Mouse (Mus musculus): ENCODE measurements around the gene Orc2.

The Orc2 gene

GRCm38 (mm10) chr1:58504577-58505254 lies at the start of gene Orc2:
Orc2 (minus strand) TSS chr1:58505109.
- ChIA-PET CTCF (interaction anchor here in 1 of 4 experiments (0.6 to 1.0 kb wide), 3 partner anchors 242 to 1145 kb away, joined by 3 read pairs; no protein-coding TSS in a partner anchor), POLR2A (interaction anchor here (0.5 to 4.8 kb wide), 76 partner anchors 9 to 887 kb away, joined by 3 to 44 read pairs (median 4); partner anchors contain the start of genes Ppil3 (in 4 of the 4), Clk1 (in 3 of the 4), Nif3l1 (in 3 of the 4) and Bzw1 (in 2 of the 4))

GRCm38 (mm10) chr1:58541386-58541785 lies 36.5 kb upstream of the Orc2 start:
- CTCF ChIA-PET, result no interaction called here

GRCm38 (mm10) chr1:58507249-58507648 lies 2.3 kb upstream of the Orc2 start:
- POLR2A ChIA-PET, result interaction anchor here in 1 of 4 experiments (0.6 kb wide), 1 partner anchor 1954 kb away, joined by 4 read pairs; no protein-coding TSS in a partner anchor

More at GRCm38 (mm10) chr1:58541386-58541785, 36.5 kb upstream of the Orc2 start:
- POLR2A ChIA-PET, result no interaction called here

GRCm38 (mm10) chr1:58503793-58504370 lies 1.0 kb downstream of the Orc2 start:
- POLR2A ChIA-PET, result interaction anchor here (0.5 to 4.8 kb wide), 37 partner anchors 9 to 469 kb away, joined by 3 to 44 read pairs (median 5); partner anchors contain the start of genes Ppil3 (in 4 of the 4), Clk1 (in 3 of the 4), Nif3l1 (in 3 of the 4) and Bzw1 (in 1 of the 4)
- CTCF ChIA-PET, result no interaction called here

More at GRCm38 (mm10) chr1:58507249-58507648, 2.3 kb upstream of the Orc2 start:
- CTCF ChIA-PET, result no interaction called here

- POLR2A ChIA-PET, result interaction anchor here in 3 of 4 experiments (0.5 to 4.8 kb wide), 19 partner anchors 8 to 292 kb away, joined by 3 to 44 read pairs (median 5); partner anchors contain the start of genes Clk1 (in 2 of the 3), Nif3l1 (in 2 of the 3), Ppil3 (in 2 of the 3) and Bzw1 (in 1 of the 3)
- CTCF ChIA-PET, result interaction anchor here in 1 of 4 experiments (0.8 kb wide), 1 partner anchor 75 kb away, joined by 3 read pairs; no protein-coding TSS in a partner anchor
Observed at GRCm38 (mm10) chr1:58503134-58503533, 1.8 kb downstream of the Orc2 start.

GRCm38 (mm10) chr1:58498758-58499157 lies 6.2 kb downstream of the Orc2 start:
- POLR2A ChIA-PET, result interaction anchor here in 2 of 4 experiments (0.7 to 0.9 kb wide), 4 partner anchors 12 to 108 kb away, joined by 3 read pairs; partner anchors contain the start of gene Clk1 (in 1 of the 2)
- CTCF ChIA-PET, result interaction anchor here in 2 of 4 experiments (0.6 to 0.7 kb wide), 3 partner anchors 21 to 140 kb away, joined by 3 read pairs; no protein-coding TSS in a partner anchor

GRCm38 (mm10) chr1:58497678-58498077 lies 7.2 kb downstream of the Orc2 start:
- CTCF ChIA-PET, result no interaction called here

GRCm38 (mm10) chr1:58495603-58496002 lies 9.3 kb downstream of the Orc2 start:
- ChIA-PET POLR2A (interaction anchor here in 3 of 4 experiments (1.1 to 2.2 kb wide), 4 partner anchors 9 to 11 kb away, joined by 3 to 12 read pairs (median 5); partner anchors contain the start of gene Orc2 (in 3 of the 3)), CTCF (no interaction called here)

More at GRCm38 (mm10) chr1:58497678-58498077, 7.2 kb downstream of the Orc2 start:
- POLR2A ChIA-PET, result interaction anchor here in 1 of 4 experiments (0.8 to 1.3 kb wide), 2 partner anchors 58 to 97 kb away, joined by 3 to 5 read pairs; no protein-coding TSS in a partner anchor

- POLR2A ChIA-PET, result interaction anchor here in 2 of 4 experiments (1.0 to 1.8 kb wide), 3 partner anchors 20 to 60 kb away, joined by 3 to 5 read pairs (median 4); partner anchors contain the start of gene Clk1 (in 1 of the 2)
- CTCF ChIA-PET, result no interaction called here
Observed at GRCm38 (mm10) chr1:58482647-58483046, 22.3 kb downstream of the Orc2 start.

- CTCF ChIA-PET, result interaction anchor here in 1 of 4 experiments (0.5 kb wide), 1 partner anchor 206 kb away, joined by 3 read pairs; no protein-coding TSS in a partner anchor
- POLR2A ChIA-PET, result interaction anchor here in 2 of 4 experiments (1.1 to 2.3 kb wide), 5 partner anchors 17 to 52 kb away, joined by 3 to 12 read pairs (median 7); partner anchors contain the start of genes Clk1 (in 2 of the 2) and Orc2 (in 1 of the 2)
Observed at GRCm38 (mm10) chr1:58475662-58476061, 29.2 kb downstream of the Orc2 start.

GRCm38 (mm10) chr1:58465561-58465960 lies 39.3 kb downstream of the Orc2 start:
- ChIA-PET CTCF (no interaction called here), POLR2A (interaction anchor here in 1 of 4 experiments (1.3 to 3.3 kb wide), 2 partner anchors 8 to 11 kb away, joined by 5 to 13 read pairs; no protein-coding TSS in a partner anchor)

- POLR2A ChIA-PET, result interaction anchor here in 1 of 4 experiments (0.9 to 3.3 kb wide), 5 partner anchors 10 to 55 kb away, joined by 3 to 16 read pairs (median 13); partner anchors contain the start of genes Nif3l1, Orc2 and Ppil3
- CTCF ChIA-PET, result no interaction called here
Observed at GRCm38 (mm10) chr1:58465042-58465441, 39.9 kb downstream of the Orc2 start.

- POLR2A ChIA-PET, result interaction anchor here in 2 of 4 experiments (1.0 to 3.3 kb wide), 7 partner anchors 9 to 509 kb away, joined by 3 to 16 read pairs (median 5); partner anchors contain the start of genes Clk1 (in 1 of the 2), Nif3l1 (in 1 of the 2), Ppil3 (in 1 of the 2) and Stradb (in 1 of the 2)
Observed at GRCm38 (mm10) chr1:58463935-58464334, 41.0 kb downstream of the Orc2 start.

GRCm38 (mm10) chr1:58460566-58460965 lies 44.3 kb downstream of the Orc2 start:
- ChIA-PET POLR2A (interaction anchor here in 1 of 4 experiments (1.0 to 1.2 kb wide), 2 partner anchors 11 to 37 kb away, joined by 3 to 4 read pairs; partner anchors contain the start of gene Clk1), CTCF (no interaction called here)

More at GRCm38 (mm10) chr1:58463935-58464334, 41.0 kb downstream of the Orc2 start:
- CTCF ChIA-PET, result no interaction called here

GRCm38 (mm10) chr1:58458867-58459266 lies 46.0 kb downstream of the Orc2 start:
- POLR2A ChIA-PET, result interaction anchor here in 3 of 4 experiments (0.8 to 7.5 kb wide), 32 partner anchors 7 to 97 kb away, joined by 3 to 133 read pairs (median 5); partner anchors contain the start of genes Bzw1 (in 3 of the 3), Clk1 (in 3 of the 3), Nif3l1 (in 2 of the 3) and Orc2 (in 2 of the 3)
- CTCF ChIA-PET, result interaction anchor here in 1 of 4 experiments (2.2 kb wide), 1 partner anchor 13 kb away, joined by 6 read pairs; the partner anchor contains the start of genes Nif3l1 and Ppil3

GRCm38 (mm10) chr1:58458175-58458574 lies 46.7 kb downstream of the Orc2 start:
- CTCF ChIA-PET, result interaction anchor here in 2 of 4 experiments (0.5 to 2.2 kb wide), 3 partner anchors 13 to 178 kb away, joined by 3 to 6 read pairs (median 4); partner anchors contain the start of genes Nif3l1 (in 2 of the 2) and Ppil3 (in 2 of the 2)
- POLR2A ChIA-PET, result interaction anchor here (0.8 to 7.5 kb wide), 39 partner anchors 8 to 168 kb away, joined by 3 to 133 read pairs (median 5); partner anchors contain the start of genes Bzw1 (in 3 of the 4), Clk1 (in 3 of the 4), Ppil3 (in 3 of the 4) and Nif3l1 (in 2 of the 4)

GRCm38 (mm10) chr1:58454316-58454715 lies 50.6 kb downstream of the Orc2 start:
- POLR2A ChIA-PET, result interaction anchor here (0.5 to 7.5 kb wide), 18 partner anchors 7 to 72 kb away, joined by 3 to 133 read pairs (median 7); partner anchors contain the start of genes Ppil3 (in 4 of the 4), Clk1 (in 2 of the 4), Nif3l1 (in 2 of the 4) and Orc2 (in 1 of the 4)

More at GRCm38 (mm10) chr1:58454316-58454715, 50.6 kb downstream of the Orc2 start:
- CTCF ChIA-PET, result no interaction called here

Measured in embryonic stem cell, embryonic (primary cell).